Mouse (Mus musculus) neural tube, embryonic 14.5 days (tissue): ENCODE measurements at regions not wholly inside any gene's neighbourhood (a gene's known extent, or its start where the extent isn't known, plus 50 kb on each side); places are given as distances from the start of the nearest gene placed in this dataset.
A peak's percentile ranks its signal among the peaks of the same experiment; 100 is the strongest.

Experiments
- ATAC-seq: fragments of 200-750 bp; cut with Nextera tagmentation; 2 replicates; pipeline ENCODE4 v1.8.0; 2017; ENCODE audit warnings: low read depth, mild to moderate bottlenecking, moderate TSS enrichment, moderate library complexity
- H3K27ac ChIP-seq: fragments of 300-500 bp; sonication (generic); 2 replicates; pipeline ENCODE4 v1.5.1; 2014; ENCODE audit warnings: low read depth, mild to moderate bottlenecking, control low read depth, low read length, moderate library complexity, mixed read lengths
- H3K27me3 ChIP-seq: fragments of 300-500 bp; sonication (generic); 2 replicates; pipeline ENCODE4 v1.6.1; 2014; ENCODE audit warnings: low read length; ENCODE audit not compliant: control insufficient read depth, insufficient read depth
- H3K36me3 ChIP-seq: fragments of 300-500 bp; sonication (generic); 2 replicates; pipeline ENCODE4 v1.6.1; 2014; ENCODE audit warnings: low read length, mixed read lengths; ENCODE audit not compliant: control insufficient read depth, insufficient read depth
- H3K4me1 ChIP-seq: fragments of 300-500 bp; sonication (generic); 2 replicates; pipeline ENCODE4 v1.6.1; 2014; ENCODE audit warnings: low read length; ENCODE audit not compliant: control insufficient read depth, insufficient read depth
- H3K4me2 ChIP-seq: fragments of 300-500 bp; sonication (generic); 2 replicates; pipeline ENCODE4 v1.6.1; 2014; ENCODE audit warnings: mild to moderate bottlenecking, low read depth, low read length, control low read depth
- H3K4me3 ChIP-seq: fragments of 300-500 bp; sonication (generic); 2 replicates; pipeline ENCODE4 v1.5.1; 2014; ENCODE audit warnings: low read depth, low read length, control low read depth, mixed read lengths
- H3K9ac ChIP-seq: fragments of 300-500 bp; sonication (generic); replicated peaks from 2 replicates; pipeline ENCODE4 v1.6.1; 2014; ENCODE audit warnings: low read depth, mild to moderate bottlenecking, control low read depth, low read length, mixed read lengths
- H3K9me3 ChIP-seq: fragments of 300-500 bp; sonication (generic); 2 replicates; pipeline ENCODE4 v1.6.1; 2016; ENCODE audit warnings: low read length; ENCODE audit not compliant: control insufficient read depth
- WGBS: fragments of 180-500 bp; shearing (Covaris S2); extraction: QIAGEN DNeasy Blood & Tissue Kit; methylation state at CpG from one replicate; pipeline ENCODE4 v1.1.7; 2014; 5-methylcytosine and 5-hydroxymethylcytosine counted together

DNA sequence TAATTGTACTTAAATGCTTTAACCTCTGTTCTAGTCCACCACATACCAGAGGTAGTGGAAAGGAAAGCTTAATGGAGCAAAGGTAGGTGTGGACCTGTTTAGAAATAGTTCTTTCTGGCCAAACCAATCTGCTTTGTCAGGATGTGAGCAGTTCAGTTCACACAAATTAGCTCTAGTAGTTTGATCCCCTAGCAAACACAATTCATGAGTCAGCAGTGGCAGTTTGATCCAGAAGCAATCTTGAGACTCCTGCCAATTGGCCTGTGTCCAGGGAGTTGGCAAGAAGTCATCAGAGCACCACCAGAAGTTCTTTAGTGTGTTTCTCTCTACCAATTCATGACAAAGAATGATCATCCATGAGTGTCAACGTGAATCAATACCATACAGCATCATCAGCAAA lies 195.0 kb upstream of the Ptchd4 start:
- Histone ChIP-seq H3K9ac (no peak overlapping the region), H3K4me1 (no peaks in the 10 kb centered on the region), H3K9me3 (no peaks in the 10 kb centered on the region), H3K27me3 (no peaks in the 10 kb centered on the region), H3K36me3 (no peaks in the 10 kb centered on the region), H3K4me3 (no peak overlapping the region), H3K4me2 (no peak overlapping the region), H3K27ac (no peak overlapping the region)
- WGBS = 84% methylated on average over 1 of the region's 1 CpGs
- no peak for ATAC-seq

DNA sequence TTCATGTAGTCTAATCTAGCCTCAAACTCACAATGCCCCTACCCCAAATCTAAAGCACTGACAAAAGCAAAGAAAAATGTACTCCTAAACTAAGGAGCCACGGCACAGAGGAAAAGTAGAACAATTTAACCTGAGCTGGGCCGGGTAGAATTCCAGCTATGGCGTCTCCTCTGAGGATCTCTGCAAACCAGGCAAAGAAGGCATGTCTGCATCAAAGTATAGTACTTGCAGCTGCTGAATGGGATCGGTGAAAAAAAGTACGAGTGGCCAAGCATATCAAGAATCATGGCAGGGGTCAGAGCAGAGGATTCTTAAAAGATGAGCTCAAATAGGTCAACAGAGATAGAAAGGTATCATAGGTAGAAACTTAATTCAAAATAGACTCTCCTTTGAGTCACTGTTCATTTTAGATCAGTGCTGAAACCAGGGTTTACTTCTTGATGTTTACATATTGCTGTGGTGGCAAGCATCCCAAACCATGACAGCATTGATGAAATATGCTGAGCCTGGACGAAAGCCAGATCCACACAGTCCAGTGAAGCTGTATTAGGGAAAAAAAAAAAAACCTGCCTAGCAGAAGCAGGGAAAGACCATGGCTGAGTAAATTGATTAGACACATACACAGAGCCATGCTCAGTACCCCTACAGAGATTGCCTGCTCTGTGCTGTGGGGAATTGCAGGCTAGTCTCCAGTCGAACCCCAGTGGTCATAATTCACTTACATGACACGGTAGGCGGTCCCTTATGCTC lies 189.1 kb upstream of the Ptchd4 start:
- Histone ChIP-seq H3K4me2 (no peak overlapping the region), H3K4me3 (no peak overlapping the region), H3K9ac (no peak overlapping the region), H3K4me1 (no peaks in the 10 kb centered on the region), H3K36me3 (no peaks in the 10 kb centered on the region), H3K27me3 (no peaks in the 10 kb centered on the region), H3K27ac (no peak overlapping the region), H3K9me3 (no peaks in the 10 kb centered on the region)
- peak; percentile 63; the same call in 1 of the 2 replicates for ATAC-seq
- 53% methylated on average over 9 of the region's 9 CpGs for WGBS

DNA sequence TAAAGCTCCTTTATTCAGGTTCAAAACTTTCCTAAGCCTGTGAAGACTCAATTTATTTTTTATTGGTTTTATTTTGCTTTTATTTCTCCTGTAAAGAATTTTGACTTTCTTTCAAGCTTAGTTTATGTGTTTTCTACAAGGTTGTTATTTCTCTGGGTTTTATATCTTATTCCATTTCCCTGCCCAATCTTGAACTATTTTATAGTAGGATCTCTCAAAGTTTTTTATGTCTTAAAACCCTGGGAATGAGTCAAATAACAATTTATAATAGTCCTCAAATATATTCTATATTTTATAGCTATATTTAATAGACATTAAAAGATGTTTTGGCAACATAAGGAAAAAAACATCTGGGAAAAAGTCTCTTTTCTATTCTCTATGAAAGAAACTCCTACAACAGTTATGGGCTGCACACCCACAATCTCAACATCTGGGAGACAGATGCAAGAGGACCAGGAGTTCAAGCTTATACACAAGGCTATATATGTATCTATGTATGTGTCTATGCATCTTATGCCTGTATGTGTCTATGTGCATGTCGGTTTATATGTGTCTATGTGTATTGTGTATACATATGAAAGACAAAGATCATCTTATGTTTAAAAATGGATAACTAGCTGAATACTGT lies 146.2 kb upstream of the Ptchd4 start:
- H3K27ac ChIP-seq = no peak overlapping the region
- no peak overlapping the region for H3K4me2 ChIP-seq
- 87% methylated on average over 1 of the region's 1 CpGs for WGBS
- no peaks in the 10 kb centered on the region for H3K27me3 ChIP-seq
- no peak overlapping the region for H3K4me3 ChIP-seq
- H3K9me3 ChIP-seq = no peaks in the 10 kb centered on the region
- H3K36me3 ChIP-seq = no peaks in the 10 kb centered on the region
- ATAC-seq = no peak
- no peak overlapping the region for H3K9ac ChIP-seq
- H3K4me1 ChIP-seq = no peaks in the 10 kb centered on the region

DNA sequence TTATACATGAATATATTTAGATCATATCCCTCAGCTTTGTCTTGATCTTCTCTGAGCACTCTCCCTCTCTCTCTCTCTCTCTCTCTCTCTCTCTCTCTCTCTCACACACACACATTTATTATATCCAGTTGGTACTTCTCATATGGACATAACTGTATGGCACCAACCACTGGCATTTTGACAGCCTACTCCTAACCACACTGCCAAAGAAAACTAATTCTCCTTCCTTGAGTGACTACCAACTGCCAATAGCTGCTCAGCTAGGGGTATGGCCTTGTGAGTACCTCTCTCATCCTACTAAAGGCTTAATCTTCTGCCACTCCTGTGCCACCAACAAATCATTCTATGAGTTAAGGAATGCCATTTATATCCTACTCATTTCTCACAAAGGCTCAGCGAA lies 127.2 kb upstream of the Ptchd4 start:
- H3K4me3 ChIP-seq = no peak overlapping the region
- ATAC-seq = no peak
- H3K9me3 ChIP-seq = no peaks in the 10 kb centered on the region
- no peak overlapping the region for H3K27ac ChIP-seq
- no peaks in the 10 kb centered on the region for H3K36me3 ChIP-seq
- H3K4me2 ChIP-seq = no peak overlapping the region
- no peak overlapping the region for H3K9ac ChIP-seq
- WGBS = 98% methylated on average over 1 of the region's 1 CpGs
- H3K4me1 ChIP-seq = no peaks in the 10 kb centered on the region
- no peaks in the 10 kb centered on the region for H3K27me3 ChIP-seq

DNA sequence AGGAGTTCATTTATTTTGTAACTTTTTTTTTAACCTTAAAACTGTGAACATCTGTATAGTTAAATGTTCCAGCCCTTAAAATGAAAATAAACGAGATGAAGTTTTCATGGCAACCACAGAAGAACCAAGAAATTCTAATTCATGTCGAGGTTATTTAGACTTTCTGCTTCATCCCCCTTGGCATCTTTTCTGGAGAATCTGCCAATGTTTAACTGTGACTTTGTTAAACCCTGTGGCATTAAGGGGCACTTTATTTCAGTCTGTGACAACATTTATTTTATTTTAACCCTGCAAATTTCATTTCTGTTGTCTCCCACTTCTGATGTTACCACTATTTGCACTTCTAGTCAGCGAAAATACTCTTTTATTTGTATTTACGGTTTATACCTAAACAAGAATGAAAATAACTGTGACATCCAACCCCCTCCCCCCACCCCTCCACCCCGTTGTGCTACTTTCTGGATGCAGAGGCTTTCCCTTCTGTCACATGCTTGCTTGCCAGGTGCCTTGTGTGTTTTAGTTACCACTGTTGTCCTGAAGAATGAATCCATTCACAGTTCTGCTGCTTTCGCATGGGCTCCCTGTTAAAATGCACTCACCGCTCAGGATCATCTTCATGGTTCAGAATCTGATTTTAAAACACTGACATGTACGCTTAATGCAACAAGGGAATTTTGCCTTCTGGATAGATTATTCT lies 125.4 kb upstream of the Ptchd4 start:
- H3K9ac ChIP-seq = no peak overlapping the region
- H3K4me3 ChIP-seq = no peak overlapping the region
- no peak overlapping the region for H3K4me2 ChIP-seq
- no peaks in the 10 kb centered on the region for H3K9me3 ChIP-seq
- H3K4me1 ChIP-seq = no peaks in the 10 kb centered on the region
- no peak overlapping the region for H3K27ac ChIP-seq
- H3K27me3 ChIP-seq = no peaks in the 10 kb centered on the region
- H3K36me3 ChIP-seq = no peaks in the 10 kb centered on the region
- WGBS = 81% methylated on average over 8 of the region's 8 CpGs
- no peak for ATAC-seq
